Mouse (Mus musculus): ENCODE data around the gene Naa38.

GRCm38 (mm10) chr11:69379600-69379999, 15.7 kb upstream of the Naa38 start:
- TF ChIP-seq CTCF (IDR thresholded peaks at IDR 0.05; ENCODE audit: low read depth, low read length) (no peak), POLR2A (IDR thresholded peaks at IDR 0.05; ENCODE audit: borderline replicate concordance, low read depth, low read length) (no peak)
